ENCODE assay signal across 8 mouse cellular contexts in genomic region chr6:120531020-120531965, GRCm38 (mm10). TPM values are rescaled to one million over a fixed set of nuclear protein-coding genes. Genes with fewer than 3 reads are reported as not detected.
DNase-seq lines count a peak whose midpoint lies in the region; ATAC-seq and TF ChIP-seq lines count a peak whose summit lies in the region.

Gene Hdhd5 (minus strand): TSS chr6:120531319.

- peak within 1 kb of the TSS; percentile 93 for H3K4me3 ChIP-seq in forebrain, embryonic 15.5 days
- H3K4me3 ChIP-seq in lung, adult 2 months (replicated peaks; ENCODE audit: extremely low read depth, low read depth, low read length) = peak within 1 kb of the TSS; percentile 85

- H3K4me2 ChIP-seq in forebrain, embryonic 15.5 days (replicated peaks) = peak within 1 kb of the TSS; percentile 54

- TF ChIP-seq POLR2A in lung, adult 2 months (IDR thresholded peaks at IDR 0.05; ENCODE audit: borderline replicate concordance, extremely low read depth, low read depth, low read length) = peak; percentile 77; the same call in 1 of the 2 replicates

- WGBS in forebrain, embryonic 15.5 days = under 1% methylated on average over 73 of the region's 75 CpGs
- under 1% methylated on average over 75 of the region's 75 CpGs for WGBS in lung, adult 2 months

- H3K4me1 ChIP-seq in forebrain, embryonic 15.5 days = peaks cover 26% of the 10 kb centered on the region
- peaks cover 7% of the 10 kb centered on the region for H3K4me1 ChIP-seq in lung, adult 2 months (ENCODE audit: control insufficient read depth, insufficient read depth, low read length)

- TF ChIP-seq CTCF in lung, adult 2 months (IDR thresholded peaks at IDR 0.05; ENCODE audit: insufficient read depth, low read length) = no peak

- peak; percentile 95 for DNase-seq in ES-CJ7 (ENCODE audit: low read depth, low spot score)
- DNase-seq in cerebellum, adult 11 months = peak; percentile 92
- DNase-seq in heart, postnatal 25 days (ENCODE audit: low spot score) = peak; percentile 84
- DNase-seq in layer of hippocampus, adult 18-20 months (ENCODE audit: low spot score in 2 of 2) = peak; percentile 92 to 95
- DNase-seq in lung, adult 2 months = peak; percentile 91
- peak; percentile 88 to 91 for DNase-seq in thymus, adult 18-20 months

- ATAC-seq in forebrain, embryonic 15.5 days (replicated peaks) = peak; percentile 100
- ATAC-seq in neutrophil, adult 5-6 weeks (ENCODE audit: extremely low read depth, insufficient number of reproducible peaks, low FRiP score, poor library complexity, severe bottlenecking) = peak; percentile 92

- H3K9ac ChIP-seq in forebrain, embryonic 15.5 days (replicated peaks) = peak within 1 kb of the TSS; percentile 87

- H3K27me3 ChIP-seq in forebrain, embryonic 15.5 days = no peaks in the 10 kb centered on the region

- no peaks in the 10 kb centered on the region for H3K9me3 ChIP-seq in forebrain, embryonic 15.5 days

- no peaks in the 10 kb centered on the region for H3K36me3 ChIP-seq in forebrain, embryonic 15.5 days

- H3K27ac ChIP-seq in forebrain, embryonic 15.5 days (replicated peaks) = peak within 1 kb of the TSS; percentile 36

- intact Hi-C loops in heart, postnatal 25 days (cut with DNase I) = no loop called here

RNA-seq across cellular contexts. Expression of gene Hdhd5, which starts in this region (rescaled TPM):
- polyA plus RNA-seq in forebrain, embryonic 15.5 days (2015; fragmentation: Nextera tagmentation; extraction: Ambion mirVana) = 16.8 and 18.2 TPM in 2 replicates
- 10 to 100 TPM; 19.6 to 21.5 TPM for total RNA-seq in heart, postnatal 25 days (2021)
- total RNA-seq in layer of hippocampus, adult 18-20 months (2021) = 10 to 100 TPM; 27.7 to 30.5 TPM
- polyA plus RNA-seq in lung, adult 2 months (2012; rRNA removed) = 17.0 and 17.7 TPM in 2 replicates
- 21.1 and 25.8 TPM in 2 replicates for total RNA-seq in neutrophil, adult 5-6 weeks (2017)

Comparison
In these comparisons a context has a peak if more than half of its experiments do, and no peak if none do; other contexts are left out.
1. Peak in every context shown above with its lines: DNase-seq, ATAC-seq, H3K4me3 ChIP-seq and H3K27ac ChIP-seq.